Mouse (Mus musculus): Measurements from ENCODE around the gene Rasl2-9.
A peak's percentile ranks its signal among the peaks of the same experiment; 100 is the strongest.
"Not testable (repeated sequence)": the region's sequence is repeated elsewhere in the genome, so short reads cannot be mapped to it uniquely, and the experiment has no call there.

Rasl2-9 gene

GRCm38 (mm10) chr7:5080815-5081214 is 44.9 kb downstream of the Rasl2-9 start:
- DNase-seq (ENCODE audit: low spot score in 2 of 2) = no peak

GRCm38 (mm10) chr7:5080010-5080751 is 45.6 kb downstream of the Rasl2-9 start, which contains the start of gene Epn1:
Gene Epn1, plus strand, starts transcription at chr7:5080235.
- peak; percentile 90 to 97 for DNase-seq (ENCODE audit: low spot score in 2 of 2)

- not testable (repeated sequence) for DNase-seq (ENCODE audit: low spot score in 2 of 2)
These were observed 46.3 kb downstream of the Rasl2-9 start for GRCm38 (mm10) chr7:5079365-5080009.

GRCm38 (mm10) chr7:5076931-5077330 is 48.8 kb downstream of the Rasl2-9 start:
- no peak for DNase-seq (ENCODE audit: low spot score in 2 of 2)

GRCm38 (mm10) chr7:5074984-5075383 is 50.8 kb downstream of the Rasl2-9 start:
- no peak for DNase-seq (ENCODE audit: low spot score in 2 of 2)
